Mouse (Mus musculus) embryonic facial prominence, embryonic 14.5 days (tissue): Measurements from ENCODE around the gene Kctd2. TPM values are rescaled to one million over a fixed set of nuclear protein-coding genes. Genes with fewer than 3 reads are reported as not detected.
"Not testable (repeated sequence)": the region's sequence is repeated elsewhere in the genome, so short reads cannot be mapped to it uniquely, and the experiment has no call there.

Experiments used
- ATAC-seq: fragments of 200-750 bp; cut with Nextera tagmentation; 2 replicates; pipeline ENCODE4 v1.8.0; 2017; ENCODE audit warnings: low read depth, moderate number of reproducible peaks, moderate TSS enrichment
- DNase-seq: peaks from one replicate; pipeline ENCODE4 v3.0.0-alpha.2; 2015; ENCODE audit warnings: low spot score
- H3K27ac ChIP-seq: fragments of 300-500 bp; sonication (generic); replicated peaks from 2 replicates; pipeline ENCODE4 v1.5.1; 2014; ENCODE audit warnings: low read depth, mild to moderate bottlenecking, low read length, moderate library complexity
- H3K27me3 ChIP-seq: fragments of 300-500 bp; sonication (generic); replicated peaks from 2 replicates; pipeline ENCODE4 v1.6.1; 2014; ENCODE audit warnings: low read length; ENCODE audit not compliant: control insufficient read depth, insufficient read depth
- H3K36me3 ChIP-seq: fragments of 300-500 bp; sonication (generic); 2 replicates; pipeline ENCODE4 v1.6.1; 2014; ENCODE audit warnings: low read length, mixed read lengths; ENCODE audit not compliant: control insufficient read depth, insufficient read depth
- H3K4me1 ChIP-seq: fragments of 300-500 bp; sonication (generic); 2 replicates; pipeline ENCODE4 v1.6.1; 2014; ENCODE audit warnings: antibody characterized with exemption, low read length; ENCODE audit not compliant: control insufficient read depth, insufficient read depth
- H3K4me2 ChIP-seq: fragments of 300-500 bp; sonication (generic); 2 replicates; pipeline ENCODE4 v1.6.1; 2014; ENCODE audit warnings: low read depth, mild to moderate bottlenecking, low read length, moderate library complexity, mixed read lengths
- H3K4me3 ChIP-seq: fragments of 300-500 bp; sonication (generic); 2 replicates; pipeline ENCODE4 v1.5.1; 2014; ENCODE audit warnings: low read depth, mild to moderate bottlenecking, low read length
- H3K9ac ChIP-seq: fragments of 300-500 bp; sonication (generic); 2 replicates; pipeline ENCODE4 v1.6.1; 2014; ENCODE audit warnings: low read depth, mild to moderate bottlenecking, low read length, moderate library complexity, mixed read lengths
- H3K9me3 ChIP-seq: fragments of 300-500 bp; sonication (generic); 2 replicates; pipeline ENCODE4 v1.6.1; 2016; ENCODE audit warnings: low read length; ENCODE audit not compliant: control insufficient read depth
- WGBS: fragments of 180-500 bp; shearing (Covaris S2); extraction: QIAGEN DNeasy Blood & Tissue Kit; methylation state at CpG from one replicate; pipeline ENCODE4 v1.1.7; 2014; 5-methylcytosine and 5-hydroxymethylcytosine counted together
- microRNA-seq: library from miRNA; unstranded; fragments of <30 nt; microRNA quantifications from one replicate; pipeline ENCODE4, GENCODE M21; 2016; ENCODE audit warnings: borderline number of aligned reads
- polyA plus RNA-seq: library from polyadenylated mRNA; unstranded; fragments of >200 nt; fragmentation: Nextera tagmentation; extraction: Ambion mirVana; gene quantifications from 2 replicates; pipeline ENCODE4 v1.2.1, GENCODE M21; 2014

Kctd2 gene
- polyA plus RNA-seq, 1 experiment from 2014 or later: 21.8 TPM

DNA sequence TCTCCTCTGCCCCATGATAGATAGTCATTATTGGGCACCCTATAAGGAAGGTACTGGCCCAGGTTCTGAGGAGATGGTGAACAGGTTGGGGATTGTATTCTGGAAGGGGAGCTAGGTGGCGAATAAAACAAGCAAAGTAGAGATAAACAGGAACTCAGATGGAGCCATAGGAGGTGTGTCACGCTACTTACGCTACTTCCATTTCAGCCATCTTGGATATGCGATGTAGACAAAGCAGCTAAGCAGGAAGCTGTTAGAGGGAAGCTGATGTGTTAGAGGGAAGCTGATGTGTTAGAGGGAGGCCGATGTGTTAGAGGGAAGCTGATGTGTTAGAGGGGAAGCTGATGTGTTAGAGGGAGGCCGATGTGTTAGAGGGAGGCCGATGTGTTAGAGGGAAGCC lies 57.5 kb downstream of the Kctd2 start:
- ATAC-seq, H3K36me3 ChIP-seq, H3K27ac ChIP-seq, H3K9me3 ChIP-seq, DNase-seq, H3K27me3 ChIP-seq, H3K4me3 ChIP-seq, H3K9ac ChIP-seq: not testable (repeated sequence)
- Histone ChIP-seq H3K4me2 (0 out of 2 replicates have a peak overlapping the region, but pooled peaks have one; percentile 81), H3K4me1 (peaks cover 10% of the 10 kb centered on the region; the same call in 1 of the 2 replicates)
- WGBS: 84% methylated on average over 7 of the region's 7 CpGs

DNA sequence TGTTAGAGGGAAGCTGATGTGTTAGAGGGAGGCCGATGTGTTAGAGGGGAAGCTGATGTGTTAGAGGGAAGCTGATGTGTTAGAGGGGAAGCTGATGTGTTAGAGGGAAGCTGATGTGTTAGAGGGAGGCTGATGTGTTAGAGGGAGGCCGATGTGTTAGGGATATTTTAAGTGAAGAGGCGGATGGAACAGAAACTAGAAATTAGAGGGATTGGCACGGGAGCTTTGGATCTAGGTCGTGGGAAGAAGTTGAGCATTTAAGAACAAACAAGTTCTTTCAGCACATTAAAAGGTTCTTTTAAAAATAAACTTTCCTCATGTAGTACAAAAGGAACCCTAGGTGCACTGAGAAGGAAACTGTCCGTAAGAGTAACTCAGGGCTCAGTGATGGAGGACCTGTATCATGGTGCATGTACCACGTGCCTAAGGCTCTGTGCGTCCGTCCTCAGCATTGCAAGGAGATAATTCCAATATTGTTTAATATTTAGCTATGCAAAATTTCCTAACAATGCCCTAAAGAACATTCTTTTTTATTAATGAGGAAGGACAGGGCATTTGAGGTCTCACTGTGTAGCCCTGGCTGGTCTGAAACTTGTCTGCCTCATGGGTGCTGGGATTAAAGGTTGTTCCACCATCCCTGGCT lies 58.5 kb downstream of the Kctd2 start:
- no peak for ATAC-seq

More for the DNA sequence above, 58.5 kb downstream of the Kctd2 start:
- 82% methylated on average over 9 of the region's 9 CpGs for WGBS
- no peak overlapping the region for H3K4me3 ChIP-seq
- H3K36me3 ChIP-seq: 0 out of 2 replicates have a peak, but pooled peaks cover 9% of the 10 kb centered on the region
- H3K27ac ChIP-seq: no peak overlapping the region
- no peaks in the 10 kb centered on the region for H3K9me3 ChIP-seq
- H3K27me3 ChIP-seq: no peaks in the 10 kb centered on the region
- peaks cover 10% of the 10 kb centered on the region; the same call in 1 of the 2 replicates for H3K4me1 ChIP-seq
- H3K4me2 ChIP-seq: no peak overlapping the region
- DNase-seq: no peak
- no peak overlapping the region for H3K9ac ChIP-seq

Small RNAs within 50 kb of the gene (microRNA-seq; reads per million reads assigned to microRNA genes)
- 0.50 reads per million for gene Mir3968

Other genes with a start within 250 kb of the Kctd2 start
- gene Tmem104, start 232.6 kb upstream of the Kctd2 start, polyA plus RNA-seq: 12.5 and 14.9 TPM in 2 replicates
- gene Nat9, start 232.3 kb upstream of the Kctd2 start, polyA plus RNA-seq: 20.0 and 23.3 TPM in 2 replicates
- gene Grin2c, start 152.9 kb upstream of the Kctd2 start, polyA plus RNA-seq: not detected in 2 replicates
- 10.4 and 11.0 TPM in 2 replicates for gene Fdxr, start 143.1 kb upstream of the Kctd2 start, polyA plus RNA-seq
- 0.24 and 0.52 TPM in 2 replicates for gene Fads6, start 122.5 kb upstream of the Kctd2 start, polyA plus RNA-seq
- gene Otop2, start 113.0 kb upstream of the Kctd2 start, polyA plus RNA-seq: not detected in 2 replicates
- not detected in 2 replicates for gene Ush1g, start 98.1 kb upstream of the Kctd2 start, polyA plus RNA-seq
- gene Otop3, start 85.4 kb upstream of the Kctd2 start, polyA plus RNA-seq: 0.21 TPM in 1 of 2 replicates, not detected in the other
- gene Hid1, start 52.4 kb upstream of the Kctd2 start, polyA plus RNA-seq: 10.3 and 10.5 TPM in 2 replicates
- 11.7 and 12.3 TPM in 2 replicates for gene Cdr2l, start 38.2 kb upstream of the Kctd2 start, polyA plus RNA-seq
- 175 and 185 TPM in 2 replicates for gene Mrpl58, start 16.4 kb upstream of the Kctd2 start, polyA plus RNA-seq
- 841 and 943 TPM in 2 replicates for gene Atp5h, start 166 bp upstream of the Kctd2 start, polyA plus RNA-seq
- gene Trim80, start 20.4 kb downstream of the Kctd2 start, polyA plus RNA-seq: 0.11 TPM in 1 of 2 replicates, not detected in the other
- gene Slc16a5, start 42.3 kb downstream of the Kctd2 start, polyA plus RNA-seq: 0.15 and 0.18 TPM in 2 replicates
- gene Armc7, start 55.5 kb downstream of the Kctd2 start, polyA plus RNA-seq: 7.6 TPM in 2 replicates
- gene Nt5c, start 71.7 kb downstream of the Kctd2 start, polyA plus RNA-seq: 70.9 and 74.8 TPM in 2 replicates
- gene Jpt1, start 94.3 kb downstream of the Kctd2 start, polyA plus RNA-seq: 576 and 619 TPM in 2 replicates
- 838 and 864 TPM in 2 replicates for gene Sumo2, start 116.1 kb downstream of the Kctd2 start, polyA plus RNA-seq
- 128 and 143 TPM in 2 replicates for gene Nup85, start 144.3 kb downstream of the Kctd2 start, polyA plus RNA-seq
- 82.8 and 87.6 TPM in 2 replicates for gene Mrps7, start 183.8 kb downstream of the Kctd2 start, polyA plus RNA-seq
- gene Gga3, start 183.9 kb downstream of the Kctd2 start, polyA plus RNA-seq: 16.5 and 17.9 TPM in 2 replicates
- gene Mif4gd, start 192.8 kb downstream of the Kctd2 start, polyA plus RNA-seq: 22.7 and 28.5 TPM in 2 replicates
- 23.4 and 24.6 TPM in 2 replicates for gene Slc25a19, start 208.2 kb downstream of the Kctd2 start, polyA plus RNA-seq